Mouse (Mus musculus) thymus, adult 2 months (tissue): ENCODE measurements around the gene Mreg. TPM values are rescaled to one million over a fixed set of nuclear protein-coding genes. Genes with fewer than 3 reads are reported as not detected.
A peak's percentile ranks its signal among the peaks of the same experiment; 100 is the strongest.

Source experiments
- DNase-seq: peaks from one replicate; pipeline ENCODE4 v3.0.0; 2021
- H3K27ac ChIP-seq: fragments of 200-500 bp; 2 replicates; pipeline ENCODE4 v1.5.1; 2012; ENCODE audit warnings: low read length, control low read depth; ENCODE audit not compliant: control insufficient read depth, insufficient read depth
- H3K27me3 ChIP-seq: fragments of 200-500 bp; 2 replicates; pipeline ENCODE4 v1.6.1; 2012; ENCODE audit warnings: mild to moderate bottlenecking, low read length, moderate library complexity, mixed read lengths; ENCODE audit not compliant: control insufficient read depth, insufficient read depth
- H3K36me3 ChIP-seq: fragments of 200-500 bp; 2 replicates; pipeline ENCODE4 v1.6.1; 2012; ENCODE audit warnings: mild to moderate bottlenecking, low read length, moderate library complexity; ENCODE audit not compliant: control insufficient read depth, insufficient read depth
- H3K4me1 ChIP-seq: fragments of 200-500 bp; replicated peaks from 2 replicates; pipeline ENCODE4 v1.6.1; 2012; ENCODE audit warnings: low read length; ENCODE audit not compliant: control insufficient read depth, insufficient read depth
- H3K4me3 ChIP-seq: fragments of 200-500 bp; 2 replicates; pipeline ENCODE4 v1.5.1; 2012; ENCODE audit warnings: mild to moderate bottlenecking, low read length, control low read depth, moderate library complexity; ENCODE audit not compliant: control insufficient read depth, insufficient read depth
- CTCF ChIP-seq: fragments of 200-500 bp; IDR thresholded peaks from 2 replicates; pipeline ENCODE4 v1.5.1; 2012; ENCODE audit warnings: mild to moderate bottlenecking, control low read depth, low read length, moderate library complexity, borderline replicate concordance; ENCODE audit not compliant: control insufficient read depth, poor library complexity, insufficient read depth; ENCODE audit errors: extremely low read depth
- POLR2A ChIP-seq: fragments of 200-500 bp; IDR thresholded peaks from 2 replicates; pipeline ENCODE4 v1.6.1; 2012; ENCODE audit warnings: mild to moderate bottlenecking, low read length, control low read depth, moderate library complexity; ENCODE audit not compliant: control insufficient read depth, poor library complexity, insufficient read depth; ENCODE audit errors: extremely low read depth
- WGBS: fragments of 180-500 bp; shearing (Covaris S2); methylation state at CpG from one replicate; pipeline ENCODE4 v1.1.7; 2018; 5-methylcytosine and 5-hydroxymethylcytosine counted together
- polyA plus RNA-seq: library from polyadenylated mRNA; depleted of rRNA; stranded (reverse); fragments of >200 nt; gene quantifications from 2 replicates; pipeline ENCODE4 v1.2.3, GENCODE M21; 2012

Mreg gene
- polyA plus RNA-seq, 1 experiment, result 20.6 TPM

DNA sequence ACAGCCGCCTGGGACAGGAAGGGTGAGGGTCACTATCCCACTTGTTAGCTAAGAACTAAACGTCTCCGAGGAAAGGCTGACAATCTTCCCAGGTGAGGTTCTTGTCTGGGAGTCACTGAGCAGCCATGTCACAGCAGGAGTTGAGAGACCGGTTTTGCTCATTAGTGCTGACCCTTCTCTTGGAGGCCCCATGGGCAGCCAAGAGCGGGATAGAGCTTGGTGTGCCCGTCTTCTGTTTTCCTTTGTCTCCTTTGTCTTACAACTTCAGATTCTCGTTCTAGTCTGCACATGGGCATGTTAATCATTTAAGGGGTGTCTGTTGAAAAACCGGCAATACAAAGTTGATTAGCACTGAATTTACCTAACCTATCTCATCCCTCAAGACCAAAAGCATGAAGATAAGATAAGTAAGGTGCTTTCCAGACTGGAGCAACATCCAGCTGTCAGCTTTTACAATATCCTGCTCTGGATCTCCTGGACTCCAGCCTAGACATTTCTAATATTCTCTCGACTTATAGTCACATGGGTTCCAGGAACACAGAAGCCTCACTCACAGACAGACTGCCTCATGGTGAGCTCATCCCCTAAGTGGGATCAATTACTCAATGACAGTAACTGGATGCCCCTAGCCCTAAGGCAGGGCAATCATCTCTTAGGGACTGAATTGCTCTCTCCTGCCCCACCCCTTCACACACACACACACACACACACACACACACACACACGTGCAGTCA is 15.3 kb downstream of the Mreg start:
- TF ChIP-seq POLR2A, result no peak
- no peak for TF ChIP-seq CTCF
- Histone ChIP-seq H3K27ac (peak overlapping the region; percentile 8; the same call in 1 of the 2 replicates), H3K27me3 (no peaks in the 10 kb centered on the region), H3K4me3 (no peak overlapping the region), H3K36me3 (no peaks in the 10 kb centered on the region), H3K4me1 (no peaks in the 10 kb centered on the region)
- DNase-seq, result no peak
- WGBS, result 84% methylated on average over 10 of the region's 10 CpGs

DNA sequence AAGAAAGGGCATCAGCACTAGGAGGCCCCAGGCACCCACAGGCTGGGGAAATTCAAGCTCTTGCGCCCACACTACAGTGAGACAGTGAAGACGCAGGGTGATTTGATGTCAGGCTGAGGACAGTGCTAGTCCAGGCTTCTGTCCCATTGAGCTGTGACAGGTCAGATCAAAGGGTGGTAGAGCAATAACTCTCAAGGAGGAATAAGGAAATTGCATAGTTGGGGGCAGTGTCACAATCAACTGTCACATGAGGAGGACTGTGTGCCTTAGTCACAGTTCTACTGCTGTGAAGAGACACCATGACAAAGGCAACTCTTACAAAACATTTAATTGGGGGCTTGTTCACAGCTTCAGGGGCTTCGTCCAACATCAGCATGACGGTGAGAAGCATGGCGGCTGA is 16.0 kb downstream of the Mreg start:
- Histone ChIP-seq H3K27ac (no peak overlapping the region), H3K4me3 (no peak overlapping the region), H3K36me3 (no peaks in the 10 kb centered on the region), H3K27me3 (no peaks in the 10 kb centered on the region), H3K4me1 (no peaks in the 10 kb centered on the region)
- no peak for DNase-seq
- TF ChIP-seq CTCF, result no peak
- TF ChIP-seq POLR2A, result no peak
- WGBS, result 93% methylated on average over 5 of the region's 5 CpGs

- no peak for TF ChIP-seq CTCF
- TF ChIP-seq POLR2A, result no peak
- no peak for DNase-seq
- Histone ChIP-seq H3K36me3 (no peaks in the 10 kb centered on the region), H3K4me3 (no peak overlapping the region), H3K4me1 (no peaks in the 10 kb centered on the region), H3K27ac (no peak overlapping the region), H3K27me3 (no peaks in the 10 kb centered on the region)
- 97% methylated on average over 8 of the region's 8 CpGs for WGBS
Observed at GRCm38 (mm10) chr1:72191449-72191848, 20.7 kb downstream of the Mreg start.

- Histone ChIP-seq H3K27me3 (no peaks in the 10 kb centered on the region), H3K27ac (no peak overlapping the region), H3K36me3 (no peaks in the 10 kb centered on the region), H3K4me3 (no peak overlapping the region), H3K4me1 (no peaks in the 10 kb centered on the region)
- 88% methylated on average over 16 of the region's 16 CpGs for WGBS
- no peak for DNase-seq
- TF ChIP-seq POLR2A (no peak), CTCF (no peak)
Observed at GRCm38 (mm10) chr1:72188142-72188738, 23.9 kb downstream of the Mreg start.

DNA sequence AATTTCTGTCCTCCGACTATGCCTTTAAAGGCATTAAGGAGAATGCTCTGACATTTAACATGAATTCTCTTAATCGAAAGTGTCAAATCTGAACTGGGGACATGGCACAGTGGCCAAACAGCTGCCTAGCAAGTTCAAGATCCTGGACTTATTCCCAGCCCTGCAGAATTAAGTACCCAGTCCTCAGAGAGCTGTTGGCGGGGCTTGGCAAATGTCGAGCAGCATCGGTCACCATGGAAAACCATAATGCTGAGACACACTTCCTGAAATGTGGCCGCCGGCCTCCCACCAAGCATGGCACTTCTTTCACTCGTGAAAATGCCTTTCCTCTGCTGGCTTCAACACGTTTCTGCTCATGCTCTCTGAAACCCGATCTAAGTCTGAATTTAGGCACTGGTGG is 24.6 kb downstream of the Mreg start:
- 36% methylated on average over 10 of the region's 10 CpGs for WGBS
- H3K4me3 ChIP-seq, result no peak overlapping the region
- no peaks in the 10 kb centered on the region for H3K4me1 ChIP-seq
- no peaks in the 10 kb centered on the region for H3K27me3 ChIP-seq
- TF ChIP-seq CTCF (no peak), POLR2A (no peak)
- DNase-seq, result no peak
- H3K27ac ChIP-seq, result no peak overlapping the region
- no peaks in the 10 kb centered on the region for H3K36me3 ChIP-seq

GRCm38 (mm10) chr1:72186151-72186550 is 26.0 kb downstream of the Mreg start:
- no peak overlapping the region for H3K4me3 ChIP-seq
- no peaks in the 10 kb centered on the region for H3K36me3 ChIP-seq

More at GRCm38 (mm10) chr1:72186151-72186550, 26.0 kb downstream of the Mreg start:
- WGBS, result 83% methylated on average over 5 of the region's 5 CpGs
- H3K27me3 ChIP-seq, result no peaks in the 10 kb centered on the region
- no peak for DNase-seq
- H3K4me1 ChIP-seq, result no peaks in the 10 kb centered on the region
- H3K27ac ChIP-seq, result no peak overlapping the region
- TF ChIP-seq POLR2A (no peak), CTCF (no peak)
